Mouse (Mus musculus): Measurements from ENCODE around the gene Adamts17. TPM values are rescaled to one million over a fixed set of nuclear protein-coding genes. Genes with fewer than 3 reads are reported as not detected.

Gene Adamts17
- polyA plus RNA-seq, 1 experiment from 2014 or later, result 4.7 TPM

GRCm38 (mm10) chr7:67045202-67045601, 205.7 kb downstream of the Adamts17 start:
- no peaks in the 10 kb centered on the region for H3K27me3 ChIP-seq (replicated peaks)
- WGBS, result 95% methylated on average over 6 of the region's 6 CpGs
- no peak for ATAC-seq (ENCODE audit: low FRiP score, low read depth)
- H3K4me3 ChIP-seq, result no peak overlapping the region
- H3K36me3 ChIP-seq, result no peaks in the 10 kb centered on the region
- no peak overlapping the region for H3K9ac ChIP-seq
- no peak overlapping the region for H3K27ac ChIP-seq
- no peaks in the 10 kb centered on the region for H3K4me1 ChIP-seq
- H3K9me3 ChIP-seq, result no peaks in the 10 kb centered on the region
- H3K4me2 ChIP-seq (replicated peaks), result no peak overlapping the region

- Histone ChIP-seq H3K9me3 (no peaks in the 10 kb centered on the region), H3K4me2 (replicated peaks) (no peak overlapping the region), H3K27me3 (replicated peaks) (no peaks in the 10 kb centered on the region), H3K27ac (no peak overlapping the region), H3K36me3 (no peaks in the 10 kb centered on the region), H3K4me3 (no peak overlapping the region), H3K9ac (no peak overlapping the region), H3K4me1 (no peaks in the 10 kb centered on the region)
- no peak for ATAC-seq (ENCODE audit: low FRiP score, low read depth)
- 86% methylated on average over 2 of the region's 2 CpGs for WGBS
Observed at GRCm38 (mm10) chr7:67049206-67049605, 209.7 kb downstream of the Adamts17 start.

- Histone ChIP-seq H3K4me1 (no peaks in the 10 kb centered on the region), H3K9me3 (no peaks in the 10 kb centered on the region), H3K27me3 (replicated peaks) (no peaks in the 10 kb centered on the region), H3K9ac (no peak overlapping the region), H3K27ac (no peak overlapping the region), H3K4me2 (replicated peaks) (no peak overlapping the region), H3K4me3 (no peak overlapping the region), H3K36me3 (no peaks in the 10 kb centered on the region)
- 82% methylated on average over 3 of the region's 3 CpGs for WGBS
- ATAC-seq (ENCODE audit: low FRiP score, low read depth), result no peak
Observed at GRCm38 (mm10) chr7:67050424-67050823, 210.9 kb downstream of the Adamts17 start.

GRCm38 (mm10) chr7:67051089-67051718, 211.7 kb downstream of the Adamts17 start:
- Histone ChIP-seq H3K27me3 (replicated peaks) (no peaks in the 10 kb centered on the region), H3K4me2 (replicated peaks) (no peak overlapping the region), H3K9ac (no peak overlapping the region), H3K9me3 (no peaks in the 10 kb centered on the region), H3K4me3 (no peak overlapping the region), H3K27ac (no peak overlapping the region), H3K36me3 (no peaks in the 10 kb centered on the region), H3K4me1 (no peaks in the 10 kb centered on the region)
- ATAC-seq (ENCODE audit: low FRiP score, low read depth), result no peak
- WGBS, result 83% methylated on average over 7 of the region's 7 CpGs

GRCm38 (mm10) chr7:67054876-67055275, 215.3 kb downstream of the Adamts17 start:
- H3K36me3 ChIP-seq, result no peaks in the 10 kb centered on the region
- H3K4me1 ChIP-seq, result no peaks in the 10 kb centered on the region
- 94% methylated on average over 3 of the region's 3 CpGs for WGBS
- H3K27me3 ChIP-seq (replicated peaks), result no peaks in the 10 kb centered on the region
- no peak overlapping the region for H3K9ac ChIP-seq
- H3K4me2 ChIP-seq (replicated peaks), result no peak overlapping the region
- ATAC-seq (ENCODE audit: low FRiP score, low read depth), result no peak
- no peak overlapping the region for H3K4me3 ChIP-seq
- no peaks in the 10 kb centered on the region for H3K9me3 ChIP-seq
- no peak overlapping the region for H3K27ac ChIP-seq

- ATAC-seq (ENCODE audit: low FRiP score, low read depth), result no peak
- WGBS, result 77% methylated on average over 3 of the region's 3 CpGs
Observed at GRCm38 (mm10) chr7:67055510-67055909, 216.0 kb downstream of the Adamts17 start.

GRCm38 (mm10) chr7:67061756-67062155, 222.2 kb downstream of the Adamts17 start:
- H3K4me3 ChIP-seq, result no peak overlapping the region

More at GRCm38 (mm10) chr7:67055510-67055909, 216.0 kb downstream of the Adamts17 start:
- Histone ChIP-seq H3K4me2 (replicated peaks) (no peak overlapping the region), H3K36me3 (no peaks in the 10 kb centered on the region), H3K27me3 (replicated peaks) (no peaks in the 10 kb centered on the region), H3K27ac (no peak overlapping the region), H3K9ac (no peak overlapping the region), H3K9me3 (no peaks in the 10 kb centered on the region), H3K4me3 (no peak overlapping the region), H3K4me1 (no peaks in the 10 kb centered on the region)

GRCm38 (mm10) chr7:67062571-67062970, 223.0 kb downstream of the Adamts17 start:
- Histone ChIP-seq H3K9ac (no peak overlapping the region), H3K4me3 (no peak overlapping the region), H3K27ac (no peak overlapping the region), H3K27me3 (replicated peaks) (no peaks in the 10 kb centered on the region), H3K36me3 (no peaks in the 10 kb centered on the region), H3K9me3 (no peaks in the 10 kb centered on the region), H3K4me2 (replicated peaks) (no peak overlapping the region), H3K4me1 (no peaks in the 10 kb centered on the region)
- ATAC-seq (ENCODE audit: low FRiP score, low read depth), result no peak
- WGBS, result 86% methylated on average over 2 of the region's 2 CpGs

More at GRCm38 (mm10) chr7:67061756-67062155, 222.2 kb downstream of the Adamts17 start:
- Histone ChIP-seq H3K4me2 (replicated peaks) (no peak overlapping the region), H3K9ac (no peak overlapping the region), H3K27me3 (replicated peaks) (no peaks in the 10 kb centered on the region), H3K27ac (no peak overlapping the region), H3K9me3 (no peaks in the 10 kb centered on the region), H3K36me3 (no peaks in the 10 kb centered on the region), H3K4me1 (no peaks in the 10 kb centered on the region)
- no peak for ATAC-seq (ENCODE audit: low FRiP score, low read depth)
- 81% methylated on average over 9 of the region's 9 CpGs for WGBS

GRCm38 (mm10) chr7:67064627-67065305, 225.2 kb downstream of the Adamts17 start:
- ATAC-seq (ENCODE audit: low FRiP score, low read depth), result no peak
- no peak overlapping the region for H3K27ac ChIP-seq
- no peaks in the 10 kb centered on the region for H3K27me3 ChIP-seq (replicated peaks)
- no peaks in the 10 kb centered on the region for H3K4me1 ChIP-seq
- no peaks in the 10 kb centered on the region for H3K36me3 ChIP-seq
- no peaks in the 10 kb centered on the region for H3K9me3 ChIP-seq
- H3K4me2 ChIP-seq (replicated peaks), result no peak overlapping the region
- no peak overlapping the region for H3K9ac ChIP-seq
- no peak overlapping the region for H3K4me3 ChIP-seq
- 86% methylated on average over 10 of the region's 10 CpGs for WGBS

GRCm38 (mm10) chr7:67065631-67066030, 226.1 kb downstream of the Adamts17 start:
- Histone ChIP-seq H3K4me3 (no peak overlapping the region), H3K9me3 (no peaks in the 10 kb centered on the region), H3K36me3 (no peaks in the 10 kb centered on the region), H3K27me3 (replicated peaks) (no peaks in the 10 kb centered on the region), H3K9ac (no peak overlapping the region), H3K27ac (no peak overlapping the region), H3K4me1 (no peaks in the 10 kb centered on the region), H3K4me2 (replicated peaks) (no peak overlapping the region)
- ATAC-seq (ENCODE audit: low FRiP score, low read depth), result no peak
- WGBS, result 89% methylated on average over 4 of the region's 4 CpGs

- 88% methylated on average over 10 of the region's 10 CpGs for WGBS
- H3K9ac ChIP-seq, result no peak overlapping the region
- H3K27ac ChIP-seq, result no peak overlapping the region
- H3K36me3 ChIP-seq, result no peaks in the 10 kb centered on the region
- H3K4me3 ChIP-seq, result no peak overlapping the region
- H3K4me2 ChIP-seq (replicated peaks), result no peak overlapping the region
- no peaks in the 10 kb centered on the region for H3K4me1 ChIP-seq
- H3K9me3 ChIP-seq, result no peaks in the 10 kb centered on the region
- no peaks in the 10 kb centered on the region for H3K27me3 ChIP-seq (replicated peaks)
- no peak for ATAC-seq (ENCODE audit: low FRiP score, low read depth)
Observed at GRCm38 (mm10) chr7:67072015-67072685, 232.6 kb downstream of the Adamts17 start.

- no peak overlapping the region for H3K27ac ChIP-seq
- no peaks in the 10 kb centered on the region for H3K27me3 ChIP-seq (replicated peaks)
- H3K4me3 ChIP-seq, result no peak overlapping the region
- no peaks in the 10 kb centered on the region for H3K4me1 ChIP-seq
- no peak overlapping the region for H3K9ac ChIP-seq
- H3K9me3 ChIP-seq, result no peaks in the 10 kb centered on the region
- no peak overlapping the region for H3K4me2 ChIP-seq (replicated peaks)
- no peaks in the 10 kb centered on the region for H3K36me3 ChIP-seq
- no peak for ATAC-seq (ENCODE audit: low FRiP score, low read depth)
- 94% methylated on average over 10 of the region's 10 CpGs for WGBS
Observed at GRCm38 (mm10) chr7:67082751-67083150, 243.2 kb downstream of the Adamts17 start.
